Mouse (Mus musculus): Measurements from ENCODE around the gene Osgep.
"Not testable (repeated sequence)": the region's sequence is repeated elsewhere in the genome, so short reads cannot be mapped to it uniquely, and the experiment has no call there.

The Osgep gene

DNA sequence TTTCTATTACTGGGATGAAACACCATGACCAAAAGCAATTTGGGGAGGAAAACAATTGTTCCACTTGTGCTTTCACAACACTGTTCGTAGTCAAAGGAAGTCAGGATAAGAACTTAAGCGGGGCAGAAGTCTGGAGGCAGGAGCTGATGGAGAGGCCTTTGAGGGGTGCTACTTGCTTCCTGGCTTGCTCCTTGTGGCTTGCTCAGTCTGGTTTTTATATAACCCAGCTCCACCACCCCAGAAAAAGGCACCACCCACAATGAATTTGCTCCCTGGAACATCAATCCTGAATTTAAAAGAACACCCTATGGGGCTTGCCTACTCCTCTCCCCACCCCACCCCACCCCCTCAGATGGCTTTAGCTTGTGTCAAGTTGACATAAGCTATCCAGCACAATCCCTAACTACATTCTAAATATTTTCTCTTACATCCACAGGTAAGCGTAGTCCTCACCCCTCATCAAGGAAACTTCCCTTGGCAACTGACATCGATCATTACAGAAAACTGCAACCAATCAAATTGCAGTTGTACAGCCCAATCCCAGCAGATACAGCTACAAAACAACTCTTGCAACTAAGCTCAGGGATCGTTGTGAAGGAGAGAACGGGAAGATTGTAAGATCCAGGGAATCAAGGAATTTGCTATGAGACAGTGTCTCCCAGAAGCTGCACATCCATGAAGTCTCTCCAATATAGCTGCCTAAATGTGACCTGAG, 48.3 kb downstream of the Osgep start:
- DNase-seq (ENCODE audit: low spot score in 2 of 2), result no peak

DNA sequence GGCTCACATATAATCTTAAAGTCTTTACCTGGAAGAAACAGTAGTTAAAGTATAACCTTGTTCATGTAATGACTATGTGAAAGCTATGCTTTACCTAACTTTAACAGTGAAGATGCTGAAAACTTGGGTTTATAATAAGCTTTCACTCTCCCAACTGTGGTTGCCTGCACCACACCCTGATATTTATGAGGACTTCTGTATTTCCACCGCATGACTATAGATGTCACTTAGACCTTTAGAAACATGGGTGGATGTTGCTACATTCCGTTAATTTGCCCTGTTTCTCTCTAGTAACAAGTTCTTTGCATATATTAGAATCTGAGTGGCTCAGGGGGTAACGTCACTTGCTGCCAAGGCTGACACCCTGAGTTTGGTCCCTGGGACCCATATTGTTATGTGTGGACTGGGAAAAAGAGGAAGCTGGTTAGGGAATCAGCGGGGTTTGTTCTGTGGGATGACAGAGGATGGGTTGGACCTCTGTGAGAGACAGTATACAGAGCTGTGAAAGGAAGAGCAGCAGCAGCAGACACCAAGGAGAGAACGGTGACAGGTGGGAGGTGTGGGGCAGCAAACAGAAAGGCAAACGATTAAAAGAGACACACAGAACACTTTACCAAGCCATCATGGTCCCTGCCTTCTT, 49.0 kb downstream of the Osgep start:
- DNase-seq (ENCODE audit: low spot score in 2 of 2), result no peak

DNA sequence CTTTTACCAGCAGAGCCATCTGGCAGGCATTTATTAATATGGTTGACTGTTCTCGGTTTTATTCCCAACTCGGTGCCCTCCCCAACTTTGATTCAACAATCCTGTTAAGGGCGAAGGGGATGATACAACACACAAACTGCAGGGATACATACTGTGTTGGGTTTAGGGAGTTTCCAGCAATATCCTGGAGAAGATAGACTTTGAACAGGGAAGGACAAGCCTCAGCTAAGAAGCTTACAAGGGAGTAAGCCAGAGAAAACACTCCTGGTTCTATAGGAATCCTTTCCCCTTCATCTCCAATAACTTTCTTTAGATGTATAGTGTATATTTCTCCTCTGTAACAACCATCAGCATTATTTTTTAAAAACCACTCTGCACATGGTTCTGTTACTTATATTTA, 49.5 kb downstream of the Osgep start:
- DNase-seq (ENCODE audit: low spot score in 2 of 2), result no peak

DNA sequence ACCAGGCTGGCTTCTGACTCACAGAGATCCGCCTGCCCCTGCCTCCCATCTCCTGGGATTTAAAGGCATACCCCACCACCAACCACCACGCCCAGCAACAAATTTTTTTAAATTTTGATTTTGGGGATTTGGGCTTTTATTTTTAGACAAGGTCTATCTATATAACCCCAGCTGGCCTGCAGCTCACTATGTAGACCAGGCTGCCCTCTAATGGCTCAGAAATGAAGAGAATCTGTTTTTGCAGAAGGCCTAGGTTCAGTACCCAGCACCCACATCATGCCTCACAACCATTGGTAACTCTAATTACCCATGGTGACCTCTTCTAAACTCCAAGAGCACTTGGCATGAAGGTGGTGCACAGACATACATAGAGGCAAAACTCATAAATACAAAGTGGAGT, 53.4 kb downstream of the Osgep start:
- no peak for DNase-seq (ENCODE audit: low spot score in 2 of 2)

DNA sequence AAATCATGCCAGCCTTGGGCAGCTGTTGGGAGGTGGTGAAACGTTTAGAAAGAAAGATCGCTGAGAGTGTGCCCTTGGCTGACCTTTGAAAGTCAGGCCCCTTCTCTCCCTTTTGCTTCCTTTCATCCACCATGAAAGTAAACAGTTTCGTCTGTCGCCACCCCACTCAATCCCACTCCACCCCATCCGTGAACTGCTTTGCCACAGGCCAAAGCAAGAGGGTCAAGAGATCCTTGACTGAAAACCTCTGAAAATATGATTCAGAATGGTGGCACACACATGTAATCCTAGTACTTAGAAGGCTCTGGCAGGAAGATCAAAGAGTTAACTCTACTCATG, 53.9 kb downstream of the Osgep start:
- no peak for DNase-seq (ENCODE audit: low spot score in 2 of 2)

DNA sequence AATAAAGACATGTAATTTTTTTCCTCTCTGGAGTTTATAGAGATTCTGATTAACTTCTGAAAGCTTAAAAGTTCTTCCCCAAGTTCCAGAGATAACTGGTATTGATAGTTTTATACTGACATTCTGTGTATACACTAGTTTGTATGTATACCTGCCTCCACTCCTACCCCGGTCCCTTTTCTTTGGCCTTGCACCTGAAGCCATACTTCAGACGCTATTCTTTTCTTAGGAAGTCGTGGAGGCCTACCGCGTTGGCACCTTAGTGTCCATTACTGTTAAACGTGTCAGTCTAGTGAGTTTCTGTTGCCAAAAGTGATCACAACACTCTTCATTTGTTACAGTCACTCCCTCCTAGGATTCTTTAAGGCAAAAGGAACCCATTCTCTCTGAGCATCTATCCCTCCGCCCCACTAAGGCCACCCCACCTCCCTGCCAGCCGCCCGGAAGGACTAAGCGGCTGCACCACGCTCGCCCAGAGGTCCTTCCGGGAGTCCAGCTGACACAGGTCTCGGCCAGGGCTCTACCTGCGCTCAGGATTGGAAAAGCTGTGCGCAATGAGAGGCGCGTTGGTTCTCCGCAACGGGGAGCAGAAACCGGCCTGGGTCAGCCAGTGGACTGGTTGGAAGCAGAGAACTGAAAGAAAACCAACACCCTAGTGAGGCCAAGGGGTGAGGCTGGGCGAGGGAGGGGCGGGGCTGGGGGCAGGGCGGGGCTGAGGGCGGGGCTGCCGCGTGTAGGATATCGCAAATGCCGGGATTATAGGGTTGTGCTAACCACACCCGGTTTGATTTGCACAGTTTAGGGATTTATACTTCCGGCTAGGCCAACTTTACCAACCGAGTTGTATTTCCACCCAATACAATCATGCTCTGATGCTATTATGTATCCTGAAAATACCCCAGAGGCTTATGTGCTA, 54.5 kb downstream of the Osgep start, which contains the start of gene Tep1:
Gene Tep1, minus strand, starts transcription at position 672 of the 916 bp plus-strand sequence.
- DNase-seq (ENCODE audit: low spot score in 2 of 2), result peak; percentile 77 to 79

DNA sequence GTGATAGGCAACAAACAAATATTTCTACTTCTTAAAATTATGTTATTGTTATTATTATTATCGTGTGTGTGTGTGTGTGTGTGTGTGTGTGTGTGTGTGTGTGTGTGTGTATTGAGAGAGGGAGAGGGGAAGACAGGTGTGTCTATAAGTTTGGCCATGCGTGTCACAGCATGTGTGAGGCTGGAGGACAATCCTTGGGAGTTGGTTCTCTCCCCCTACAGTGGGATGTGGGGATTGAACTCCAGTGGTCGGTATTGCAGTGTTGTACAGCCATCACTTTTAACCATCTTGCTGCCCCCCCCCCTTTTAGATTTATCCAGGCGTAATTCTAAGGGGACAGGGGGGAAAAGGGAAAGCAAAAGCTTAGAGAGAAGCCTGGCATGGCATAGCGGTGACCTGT, 56.0 kb downstream of the Osgep start:
- no peak for DNase-seq (ENCODE audit: low spot score in 2 of 2)

DNA sequence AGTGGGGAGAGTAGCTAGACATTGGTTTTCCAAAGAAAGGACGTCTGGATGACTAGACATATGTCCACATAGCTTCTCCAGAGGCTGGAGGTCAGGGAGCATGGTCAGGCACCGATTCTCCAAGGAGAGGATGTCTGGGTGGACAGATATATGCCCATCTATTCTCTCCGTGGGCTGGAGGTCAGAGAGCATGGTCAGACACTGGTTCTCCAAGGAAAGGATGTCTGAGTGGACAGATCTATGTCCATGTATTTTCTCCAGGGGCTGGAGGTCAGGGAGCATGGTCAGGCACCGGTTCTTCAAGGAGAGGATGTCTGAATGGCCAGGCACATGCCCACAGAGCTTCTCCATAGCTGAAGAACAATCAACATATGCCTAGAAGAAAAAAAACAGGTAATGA, 56.5 kb downstream of the Osgep start:
- no peak for DNase-seq (ENCODE audit: low spot score in 2 of 2)

DNA sequence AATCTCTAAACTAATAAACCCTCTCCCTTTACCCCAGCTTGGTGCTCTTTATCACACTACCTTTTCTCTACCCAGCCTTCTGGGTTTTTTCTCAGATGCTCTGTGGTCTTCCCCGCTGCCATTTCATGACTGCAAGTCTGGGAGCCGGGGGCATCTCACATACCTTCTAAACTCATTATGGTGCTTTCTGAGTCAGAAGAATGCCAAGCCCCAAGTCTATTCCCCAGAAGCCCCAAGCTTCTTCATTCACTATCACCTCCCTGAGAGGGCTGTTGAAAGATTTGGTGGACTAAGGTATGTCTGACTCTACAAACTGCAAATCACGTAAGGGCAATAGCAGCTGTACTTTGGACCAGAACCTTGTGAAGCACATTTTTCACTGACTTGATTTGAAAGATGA, 57.7 kb downstream of the Osgep start:
- DNase-seq (ENCODE audit: low spot score in 2 of 2), result no peak

DNA sequence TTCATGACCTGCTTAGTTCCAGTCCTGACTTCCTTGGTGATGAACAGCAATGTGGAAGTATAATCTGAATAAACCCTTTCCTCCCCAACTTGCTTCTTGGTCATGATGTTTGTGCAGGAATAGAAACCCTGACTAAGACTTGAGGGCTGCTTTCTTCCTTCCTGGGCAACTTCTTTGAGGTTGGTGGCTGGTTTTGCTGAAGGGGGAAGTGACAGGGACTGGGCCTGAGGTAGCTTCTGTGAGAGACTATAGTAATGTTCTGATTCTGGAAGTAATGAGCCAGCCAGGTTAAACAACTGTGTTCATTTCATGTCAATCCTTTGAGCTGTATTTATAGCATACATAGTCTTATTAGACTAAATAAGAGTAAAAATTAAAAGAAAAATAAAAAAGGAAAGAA, 59.7 kb downstream of the Osgep start:
- not testable (repeated sequence) for DNase-seq (ENCODE audit: low spot score in 2 of 2)

DNA sequence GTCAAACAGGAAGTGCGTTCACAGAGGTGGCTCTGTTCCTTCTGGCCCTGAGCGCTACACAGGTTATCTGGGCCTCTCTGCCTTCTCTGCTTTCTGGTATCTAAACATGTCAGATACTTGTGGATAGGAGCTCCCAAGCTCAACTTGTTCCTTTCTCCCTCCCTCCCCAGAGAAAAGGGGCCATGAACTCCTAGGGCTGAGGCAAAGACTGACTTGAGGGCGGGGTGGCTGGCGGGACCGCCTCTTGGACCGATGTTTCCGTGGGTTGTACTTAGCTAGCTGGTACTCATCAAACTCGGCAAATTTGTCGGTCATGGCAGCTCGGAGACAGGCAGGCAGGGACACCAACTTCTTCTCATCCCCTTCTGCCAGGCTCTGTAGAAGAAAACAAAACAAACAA, 62.1 kb downstream of the Osgep start:
- DNase-seq (ENCODE audit: low spot score in 2 of 2), result peak in 1 of 2 experiments; percentile 13
